Mouse (Mus musculus): ENCODE results near the gene Ndfip2.

DNA sequence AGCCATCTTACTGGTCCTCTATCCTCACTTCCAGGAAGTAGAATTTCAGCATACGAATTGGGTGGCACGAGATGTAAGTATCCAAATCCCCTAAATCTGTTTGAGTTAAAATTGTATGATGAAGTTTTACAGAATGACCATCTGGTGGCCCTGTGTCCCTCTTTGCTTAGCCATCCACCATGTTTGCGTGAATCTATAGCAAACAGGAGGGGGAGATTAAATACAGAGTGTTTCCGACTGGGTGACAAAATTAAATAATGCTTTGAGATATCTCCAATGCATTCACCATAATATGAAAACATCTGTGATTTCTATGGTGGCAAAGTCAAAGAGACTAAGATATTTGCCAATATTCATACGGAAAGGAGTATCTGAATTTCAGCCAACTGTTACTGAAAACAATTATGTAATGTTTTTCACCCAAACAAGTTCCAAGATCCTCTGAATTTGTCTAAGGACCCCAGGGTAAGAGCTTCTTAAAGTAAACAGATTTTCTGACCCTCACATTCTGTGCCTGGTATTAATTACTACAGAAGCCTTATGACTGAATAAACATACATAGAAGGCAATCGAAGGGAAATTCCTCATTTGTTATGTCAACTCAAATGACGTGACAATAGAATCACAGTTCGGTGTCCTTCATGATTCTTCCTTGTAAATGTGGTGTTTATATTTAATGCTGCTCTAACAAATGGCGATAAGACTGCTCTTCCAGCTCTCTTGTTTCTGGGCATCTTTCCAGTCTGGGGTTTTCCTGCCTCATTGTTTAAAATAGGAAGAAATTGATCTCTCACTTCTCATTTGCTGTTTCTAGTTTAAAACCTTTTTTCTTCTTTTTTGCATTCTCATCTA, 38.6 kb upstream of the Ndfip2 start:
- TF ChIP-seq CTCF (IDR thresholded peaks at IDR 0.05; ENCODE audit: low read depth) (no peak), EP300 (IDR thresholded peaks at IDR 0.05; ENCODE audit: low read depth) (no peak)

Data from liver, embryonic 14.5 days (tissue).